Mouse (Mus musculus) T-helper 2 cell (primary cell): Measurements from ENCODE around the gene Creg2.
"Not testable (repeated sequence)": the region's sequence is repeated elsewhere in the genome, so short reads cannot be mapped to it uniquely, and the experiment has no call there.

ENCODE experiments used
- in situ Hi-C: fragments of 300-600 bp; cut with MboI, MseI; formaldehyde crosslinking; loops from one replicate; pipeline ENCODE4 v1.15.1; 2025; ENCODE audit warnings: high pct_unique_total_duplicates

The Creg2 gene

GRCm38 (mm10) chr1:39651241-39651548, at the start of gene Creg2:
TSS of gene Creg2 (minus strand) at chr1:39651474.
- in situ Hi-C loops = no loop called here

GRCm38 (mm10) chr1:39700599-39701273, 49.5 kb upstream of the Creg2 start:
- in situ Hi-C loops = loop anchor here (10.0 kb wide), 1 partner anchor 194 kb away; no protein-coding TSS in a partner anchor

- in situ Hi-C loops = loop anchor here (5.0 kb wide), 1 partner anchor 84 kb away; no protein-coding TSS in a partner anchor
Observed at GRCm38 (mm10) chr1:39698456-39698855, 47.2 kb upstream of the Creg2 start.

GRCm38 (mm10) chr1:39695198-39695597, 43.9 kb upstream of the Creg2 start:
- in situ Hi-C loops = loop anchor here (5.0 kb wide), 1 partner anchor 87 kb away; no protein-coding TSS in a partner anchor

GRCm38 (mm10) chr1:39694756-39695155, 43.5 kb upstream of the Creg2 start:
- in situ Hi-C loops = loop anchor here (5.0 kb wide), 1 partner anchor 88 kb away; no protein-coding TSS in a partner anchor

GRCm38 (mm10) chr1:39691974-39692373, 40.7 kb upstream of the Creg2 start:
- in situ Hi-C loops = no loop called here

- in situ Hi-C loops = no loop called here
Observed at GRCm38 (mm10) chr1:39691061-39691460, 39.8 kb upstream of the Creg2 start.

- in situ Hi-C loops = loop anchor here (5.0 kb wide), 1 partner anchor 289 kb away; no protein-coding TSS in a partner anchor
Observed at GRCm38 (mm10) chr1:39688573-39688972, 37.3 kb upstream of the Creg2 start.

- in situ Hi-C loops = loop anchor here (5.0 kb wide), 1 partner anchor 290 kb away; no protein-coding TSS in a partner anchor
Observed at GRCm38 (mm10) chr1:39687279-39687678, 36.0 kb upstream of the Creg2 start.

GRCm38 (mm10) chr1:39685841-39686240, 34.6 kb upstream of the Creg2 start:
- in situ Hi-C loops = loop anchor here (5.0 kb wide), 1 partner anchor 291 kb away; no protein-coding TSS in a partner anchor

GRCm38 (mm10) chr1:39681638-39682037, 30.4 kb upstream of the Creg2 start:
- in situ Hi-C loops = no loop called here

- in situ Hi-C loops = no loop called here
Observed at GRCm38 (mm10) chr1:39680546-39680945, 29.3 kb upstream of the Creg2 start.

- in situ Hi-C loops = no loop called here
Observed at GRCm38 (mm10) chr1:39678883-39679282, 27.6 kb upstream of the Creg2 start.

- in situ Hi-C loops = no loop called here
Observed at GRCm38 (mm10) chr1:39676221-39676876, 25.1 kb upstream of the Creg2 start.

GRCm38 (mm10) chr1:39672362-39673105, 21.3 kb upstream of the Creg2 start:
- in situ Hi-C loops = no loop called here

GRCm38 (mm10) chr1:39670211-39670935, 19.1 kb upstream of the Creg2 start:
- in situ Hi-C loops = no loop called here

GRCm38 (mm10) chr1:39666751-39667252, 15.5 kb upstream of the Creg2 start:
- in situ Hi-C loops = no loop called here

- in situ Hi-C loops = no loop called here
Observed at GRCm38 (mm10) chr1:39664039-39664625, 12.9 kb upstream of the Creg2 start.

GRCm38 (mm10) chr1:39663050-39663449, 11.8 kb upstream of the Creg2 start:
- in situ Hi-C loops = no loop called here

GRCm38 (mm10) chr1:39656976-39657529, 5.8 kb upstream of the Creg2 start:
- in situ Hi-C loops = no loop called here

- in situ Hi-C loops = not testable (repeated sequence)
Observed at GRCm38 (mm10) chr1:39654901-39655300, 3.6 kb upstream of the Creg2 start.
